ENCODE assay signal across 24 mouse cellular contexts in genomic region chr17:85845059-85845458, GRCm38 (mm10).
DNase-seq lines count a peak whose midpoint lies in the region; ATAC-seq and TF ChIP-seq lines count a peak whose summit lies in the region.
"Had no signal": no experiment of that assay in that cellular context is flagged by ENCODE, and none has a peak within 500 bp of the region (broad histone marks: within the 10 kb centered on the region; RNA-seq: fewer than 3 reads in every experiment).

No protein-coding gene starts in this region.

- H3K4me3 ChIP-seq in midbrain, embryonic 11.5 days (ENCODE audit: low read depth, low read length), result no peak overlapping the region
- H3K4me3 ChIP-seq in midbrain, postnatal 0 days (ENCODE audit: low read depth, low read length), result no peak overlapping the region
- H3K4me3 ChIP-seq in hindbrain, embryonic 13.5 days, result no peak overlapping the region
- H3K4me3 ChIP-seq: embryonic facial prominence, embryonic 13.5 days; embryonic facial prominence, embryonic 15.5 days; erythroblast, embryonic 14.5 days; forebrain, embryonic 10.5 days; forebrain, embryonic 12.5 days had no signal

- H3K27me3 ChIP-seq in midbrain, embryonic 11.5 days (ENCODE audit: control insufficient read depth, insufficient read depth, low read length), result no peaks in the 10 kb centered on the region
- H3K27me3 ChIP-seq in midbrain, postnatal 0 days (ENCODE audit: insufficient read depth, low read length), result no peaks in the 10 kb centered on the region
- H3K27me3 ChIP-seq in hindbrain, embryonic 13.5 days, result no peaks in the 10 kb centered on the region
- H3K27me3 ChIP-seq: embryonic facial prominence, embryonic 13.5 days; embryonic facial prominence, embryonic 15.5 days; forebrain, embryonic 12.5 days had no signal

- no peak for ATAC-seq in midbrain, embryonic 11.5 days (ENCODE audit: low FRiP score)
- ATAC-seq in midbrain, postnatal 0 days (ENCODE audit: low FRiP score), result no peak
- ATAC-seq in hindbrain, embryonic 13.5 days (ENCODE audit: low FRiP score), result no peak
- ATAC-seq: forebrain, embryonic 14.5 days; forebrain, embryonic 16.5 days; Patski had no signal

- no peak for TF ChIP-seq CTCF in midbrain, postnatal 0 days (IDR thresholded peaks at IDR 0.05)

- H3K27ac ChIP-seq in midbrain, embryonic 11.5 days (ENCODE audit: low read depth, low read length), result no peak overlapping the region
- no peak overlapping the region for H3K27ac ChIP-seq in midbrain, postnatal 0 days (ENCODE audit: low read depth, low read length)
- H3K27ac ChIP-seq in hindbrain, embryonic 13.5 days, result no peak overlapping the region
- H3K27ac ChIP-seq: embryonic facial prominence, embryonic 13.5 days; embryonic facial prominence, embryonic 15.5 days; forebrain, embryonic 10.5 days; forebrain, embryonic 12.5 days had no signal

- H3K9me3 ChIP-seq in midbrain, embryonic 11.5 days (ENCODE audit: control insufficient read depth, low read length), result no peaks in the 10 kb centered on the region
- no peaks in the 10 kb centered on the region for H3K9me3 ChIP-seq in midbrain, postnatal 0 days (ENCODE audit: low read length)
- H3K9me3 ChIP-seq in hindbrain, embryonic 13.5 days, result no peaks in the 10 kb centered on the region
- H3K9me3 ChIP-seq: embryonic facial prominence, embryonic 13.5 days; embryonic facial prominence, embryonic 15.5 days; forebrain, embryonic 10.5 days; forebrain, embryonic 12.5 days; G1E had no signal

- no peaks in the 10 kb centered on the region for H3K4me1 ChIP-seq in midbrain, embryonic 11.5 days (ENCODE audit: control insufficient read depth, insufficient read depth, low read length)
- H3K4me1 ChIP-seq in midbrain, postnatal 0 days (ENCODE audit: insufficient read depth, low read length), result no peaks in the 10 kb centered on the region
- no peaks in the 10 kb centered on the region for H3K4me1 ChIP-seq in hindbrain, embryonic 13.5 days (replicated peaks)
- H3K4me1 ChIP-seq: forebrain, embryonic 12.5 days had no signal

- no peak overlapping the region for H3K4me2 ChIP-seq in midbrain, embryonic 11.5 days
- H3K4me2 ChIP-seq in midbrain, postnatal 0 days (ENCODE audit: low read depth, low read length, poor library complexity, severe bottlenecking), result no peak overlapping the region
- no peak overlapping the region for H3K4me2 ChIP-seq in hindbrain, embryonic 13.5 days
- H3K4me2 ChIP-seq: embryonic facial prominence, embryonic 13.5 days; embryonic facial prominence, embryonic 15.5 days; forebrain, embryonic 12.5 days had no signal

- H3K36me3 ChIP-seq in midbrain, embryonic 11.5 days (ENCODE audit: control insufficient read depth, insufficient read depth, low read length), result no peaks in the 10 kb centered on the region
- no peaks in the 10 kb centered on the region for H3K36me3 ChIP-seq in midbrain, postnatal 0 days (ENCODE audit: insufficient read depth, low read length)
- H3K36me3 ChIP-seq in hindbrain, embryonic 13.5 days, result no peaks in the 10 kb centered on the region
- H3K36me3 ChIP-seq: embryonic facial prominence, embryonic 13.5 days; embryonic facial prominence, embryonic 15.5 days; forebrain, embryonic 10.5 days; forebrain, embryonic 12.5 days; G1E had no signal

- no peak overlapping the region for H3K9ac ChIP-seq in midbrain, embryonic 11.5 days (ENCODE audit: low read length)
- no peak overlapping the region for H3K9ac ChIP-seq in midbrain, postnatal 0 days (replicated peaks; ENCODE audit: low read length, poor library complexity, severe bottlenecking)
- no peak overlapping the region for H3K9ac ChIP-seq in hindbrain, embryonic 13.5 days
- H3K9ac ChIP-seq: embryonic facial prominence, embryonic 13.5 days; embryonic facial prominence, embryonic 15.5 days; forebrain, embryonic 12.5 days had no signal

- peak; percentile 21 for DNase-seq in midbrain, embryonic 11.5 days (ENCODE audit: low spot score, missing footprints)
- no peak for DNase-seq in midbrain, postnatal 0 days (ENCODE audit: low spot score)
- DNase-seq in R1 (ENCODE audit: low read depth, low spot score), result peak; percentile 8
- DNase-seq in ovary, postnatal 14 days (ENCODE audit: low spot score), result no peak
- DNase-seq: adrenal gland, adult 2 months; adrenal gland, postnatal 10 days; adrenal gland, postnatal 25 days; cerebellum, adult 11 months; cerebellum, adult 18-20 months; cerebellum, adult 8-10 months; cerebellum, adult 9-11 months; cerebellum, postnatal 14 days; cerebellum, postnatal 36 days; embryo, embryonic 11 days had no signal

- WGBS in midbrain, embryonic 11.5 days, result 68% methylated on average over 6 of the region's 6 CpGs
- 68% methylated on average over 6 of the region's 6 CpGs for WGBS in midbrain, postnatal 0 days
- 65% methylated on average over 6 of the region's 6 CpGs for WGBS in hindbrain, embryonic 13.5 days

Comparison
In these comparisons a context has a peak if more than half of its experiments do, and no peak if none do; other contexts are left out.
1. DNase-seq: peak in midbrain, embryonic 11.5 days (single experiment) and R1 (single experiment); none in midbrain, postnatal 0 days (single experiment) and ovary, postnatal 14 days (single experiment).